Mouse (Mus musculus) liver, postnatal 0 days (tissue): ENCODE results near the gene Gm4133. TPM values are rescaled to one million over a fixed set of nuclear protein-coding genes. Genes with fewer than 3 reads are reported as not detected.
"Not testable (repeated sequence)": the region's sequence is repeated elsewhere in the genome, so short reads cannot be mapped to it uniquely, and the experiment has no call there.

Source experiments
- ATAC-seq: fragments of 200-750 bp; cut with Nextera tagmentation; 2 replicates; pipeline ENCODE4 v1.8.0; 2017; ENCODE audit warnings: mild to moderate bottlenecking, moderate library complexity
- DNase-seq: peaks from one replicate; pipeline ENCODE4 v3.0.0-alpha.2; 2016
- H3K27ac ChIP-seq: fragments of 300-500 bp; sonication (generic); 2 replicates; pipeline ENCODE4 v1.5.1; 2014; ENCODE audit warnings: antibody characterized with exemption, moderate library complexity, mild to moderate bottlenecking, low read depth
- H3K27me3 ChIP-seq: fragments of 300-500 bp; sonication (generic); 2 replicates; pipeline ENCODE4 v1.6.1; 2014; ENCODE audit warnings: low read length, control low read depth, mixed read lengths; ENCODE audit not compliant: insufficient read depth
- H3K36me3 ChIP-seq: fragments of 300-500 bp; sonication (generic); replicated peaks from 2 replicates; pipeline ENCODE4 v1.6.1; 2014; ENCODE audit warnings: mild to moderate bottlenecking, control low read depth, low read length, moderate library complexity, mixed read lengths; ENCODE audit not compliant: insufficient read depth
- H3K4me1 ChIP-seq: fragments of 300-500 bp; sonication (generic); 2 replicates; pipeline ENCODE4 v1.6.1; 2014; ENCODE audit warnings: antibody characterized with exemption, mild to moderate bottlenecking, control low read depth; ENCODE audit not compliant: insufficient read depth
- H3K4me2 ChIP-seq: fragments of 300-500 bp; sonication (generic); 2 replicates; pipeline ENCODE4 v1.6.1; 2014; ENCODE audit warnings: low read depth, mild to moderate bottlenecking, low read length, moderate library complexity, mixed read lengths
- H3K4me3 ChIP-seq: fragments of 300-500 bp; sonication (generic); 2 replicates; pipeline ENCODE4 v1.5.1; 2014; ENCODE audit warnings: low read depth, low read length
- H3K9ac ChIP-seq: fragments of 300-500 bp; sonication (generic); replicated peaks from 2 replicates; pipeline ENCODE4 v1.6.1; 2014; ENCODE audit warnings: mild to moderate bottlenecking, moderate library complexity
- H3K9me3 ChIP-seq: fragments of 300-500 bp; sonication (generic); 2 replicates; pipeline ENCODE4 v1.6.1; 2016; ENCODE audit warnings: mild to moderate bottlenecking, control low read depth, low read length, mixed read lengths
- WGBS: fragments of 180-500 bp; shearing (Covaris S2); extraction: QIAGEN DNeasy Blood & Tissue Kit; methylation state at CpG from one replicate; pipeline ENCODE4 v1.1.7; 2014; ENCODE audit not compliant: insufficient replicate concordance; 5-methylcytosine and 5-hydroxymethylcytosine counted together
- polyA plus RNA-seq: library from polyadenylated mRNA; unstranded; fragments of >200 nt; fragmentation: Nextera tagmentation; extraction: Ambion mirVana; gene quantifications from 2 replicates; pipeline ENCODE4 v1.2.1, GENCODE M21; 2015

Gm4133 gene
- polyA plus RNA-seq = not detected in 2 replicates

DNA sequence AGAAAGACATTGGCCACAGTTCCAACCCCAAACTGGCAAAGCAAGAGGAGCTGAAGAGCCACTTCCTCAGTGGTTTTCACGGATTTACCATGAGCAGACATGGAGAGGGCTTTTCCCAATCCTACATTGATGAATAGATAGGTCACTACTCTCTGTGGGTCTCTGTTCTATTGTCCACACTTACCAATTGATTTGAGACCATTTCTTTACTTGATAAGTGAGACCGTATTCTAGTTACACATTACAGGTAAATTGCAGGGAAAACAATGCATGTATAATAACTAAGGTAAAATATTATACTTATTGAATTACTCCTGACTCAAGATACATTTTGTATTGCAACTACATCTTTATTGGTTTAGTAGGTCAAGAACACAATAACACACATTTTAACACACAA is at the start of gene Gm4133:
Gm4133 (minus strand) TSS at position 101 of the 400 bp plus-strand sequence.
- H3K27ac ChIP-seq, DNase-seq, H3K27me3 ChIP-seq, H3K4me1 ChIP-seq, H3K36me3 ChIP-seq, H3K9ac ChIP-seq, H3K4me2 ChIP-seq, H3K9me3 ChIP-seq, H3K4me3 ChIP-seq, ATAC-seq: not testable (repeated sequence)
- WGBS = no CpG with 5 or more reads among the region's 2 CpGs

DNA sequence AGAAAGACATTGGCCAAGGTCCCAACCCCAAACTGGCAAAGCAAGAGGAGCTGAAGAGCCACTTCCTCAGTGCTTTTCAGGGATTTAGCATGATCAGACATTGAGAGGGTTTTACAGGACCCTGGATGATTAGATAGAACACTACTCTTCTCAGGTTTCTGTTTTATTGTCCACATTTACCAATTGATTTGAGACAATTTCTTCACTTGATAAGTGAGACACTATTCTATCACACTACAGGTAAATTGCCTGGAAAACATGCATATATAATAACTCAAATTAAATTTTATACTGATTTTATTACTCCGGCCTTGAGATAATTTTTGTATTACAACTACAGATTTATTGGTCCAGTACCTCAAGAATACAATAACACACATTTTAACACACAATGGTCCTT is 41.4 kb upstream of the Gm4133 start, which contains the start of gene Gm5728:
Gm5728 (minus strand) TSS at position 101 of the 400 bp plus-strand sequence.
- H3K27ac ChIP-seq, H3K4me2 ChIP-seq, H3K9ac ChIP-seq, H3K9me3 ChIP-seq, H3K27me3 ChIP-seq, ATAC-seq, H3K36me3 ChIP-seq, H3K4me3 ChIP-seq, DNase-seq, H3K4me1 ChIP-seq: not testable (repeated sequence)
- no CpG with 5 or more reads among the region's 1 CpGs for WGBS

Other genes with a start within 250 kb of the Gm4133 start
- gene Vmn1r91, start 234.4 kb downstream of the Gm4133 start, polyA plus RNA-seq = not detected in 2 replicates
- not detected in 2 replicates for gene Gm16442, start 211.5 kb downstream of the Gm4133 start, polyA plus RNA-seq
- not detected in 2 replicates for gene Vmn1r93, start 195.0 kb downstream of the Gm4133 start, polyA plus RNA-seq
- not detected in 2 replicates for gene Vmn1r94, start 165.7 kb downstream of the Gm4133 start, polyA plus RNA-seq
- gene Vmn1r95, start 140.4 kb downstream of the Gm4133 start, polyA plus RNA-seq = not detected in 2 replicates
- not detected in 2 replicates for gene Gm6164, start 128.5 kb downstream of the Gm4133 start, polyA plus RNA-seq
- not detected in 2 replicates for gene Gm4498, start 100.2 kb downstream of the Gm4133 start, polyA plus RNA-seq
- not detected in 2 replicates for gene Gm5890, start 71.2 kb downstream of the Gm4133 start, polyA plus RNA-seq
- gene Gm5728, start 41.3 kb upstream of the Gm4133 start, polyA plus RNA-seq = not detected in 2 replicates
- gene Vmn1r100, start 83.9 kb upstream of the Gm4133 start, polyA plus RNA-seq = not detected in 2 replicates
- gene Vmn1r101, start 108.5 kb upstream of the Gm4133 start, polyA plus RNA-seq = not detected in 2 replicates
- not detected in 2 replicates for gene Gm10670, start 140.9 kb upstream of the Gm4133 start, polyA plus RNA-seq
- gene Vmn1r103, start 176.5 kb upstream of the Gm4133 start, polyA plus RNA-seq = not detected in 2 replicates
- gene Vmn1r104, start 199.8 kb upstream of the Gm4133 start, polyA plus RNA-seq = not detected in 2 replicates
- not detected in 2 replicates for gene Gm5726, start 211.7 kb upstream of the Gm4133 start, polyA plus RNA-seq
- gene Gm4141, start 242.2 kb upstream of the Gm4133 start, polyA plus RNA-seq = not detected in 2 replicates